Mouse (Mus musculus) adrenal gland, adult 8-10 months (tissue): Measurements from ENCODE around the gene Kctd8. TPM values are rescaled to one million over a fixed set of nuclear protein-coding genes. Genes with fewer than 3 reads are reported as not detected.
A peak's percentile ranks its signal among the peaks of the same experiment; 100 is the strongest.
"Not testable (repeated sequence)": the region's sequence is repeated elsewhere in the genome, so short reads cannot be mapped to it uniquely, and the experiment has no call there.

Source experiments
- DNase-seq: peaks from one replicate; pipeline ENCODE4 v3.0.0; 2022
- total RNA-seq, 4 experiments: library from RNA; stranded (reverse); gene quantifications; 2 replicates each; pipeline ENCODE4 v1.2.4; 2022

Gene Kctd8
- under 1 TPM; 0.43 to 0.92 (median 0.69) TPM for total RNA-seq

DNA sequence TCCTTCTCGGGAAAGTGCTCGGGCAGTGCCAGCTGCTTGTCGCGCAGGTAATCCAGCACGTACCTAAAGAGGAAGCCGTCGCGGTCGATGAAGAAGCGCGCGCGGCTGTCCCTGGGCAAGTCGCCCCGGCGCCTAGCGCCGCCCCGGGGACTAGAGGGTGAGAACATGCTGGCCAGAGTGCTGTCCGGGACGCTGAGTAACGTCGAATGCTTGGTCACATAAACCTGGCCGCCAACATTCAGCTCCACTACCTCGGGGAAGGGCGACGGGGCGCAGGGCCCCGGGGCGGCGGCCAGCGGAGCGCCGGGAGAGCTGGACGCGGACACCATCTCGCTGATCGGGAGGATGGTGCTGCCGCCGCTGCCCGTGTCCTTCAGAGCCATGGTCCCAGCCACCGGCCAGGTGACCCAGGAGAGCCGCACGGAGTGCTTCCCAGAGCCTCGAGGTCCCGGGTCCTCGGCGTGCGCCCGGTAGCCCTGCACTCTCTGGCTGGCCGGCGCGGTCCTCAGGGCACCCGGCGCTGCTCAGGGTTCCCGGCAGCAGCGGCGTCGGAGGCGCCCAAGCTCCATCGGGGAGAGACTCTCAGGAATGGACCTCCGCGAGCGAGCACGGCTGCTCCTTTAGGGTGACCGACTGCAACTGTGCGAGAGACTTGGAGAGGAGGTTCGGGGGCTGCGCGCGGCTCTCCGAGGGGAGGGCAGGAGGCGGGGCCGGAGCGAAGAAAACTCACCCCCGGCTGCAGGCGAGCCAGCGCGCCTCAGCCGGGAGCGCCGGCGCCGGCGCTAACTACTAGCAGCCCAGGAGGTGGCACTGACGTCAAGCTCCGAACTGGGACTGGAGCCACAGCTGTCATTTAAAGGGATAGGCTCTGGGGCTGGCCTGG, at the start of gene Kctd8:
Gene Kctd8, minus strand, starts transcription at position 761 of the 883 bp plus-strand sequence.
- DNase-seq, result peak; percentile 30

DNA sequence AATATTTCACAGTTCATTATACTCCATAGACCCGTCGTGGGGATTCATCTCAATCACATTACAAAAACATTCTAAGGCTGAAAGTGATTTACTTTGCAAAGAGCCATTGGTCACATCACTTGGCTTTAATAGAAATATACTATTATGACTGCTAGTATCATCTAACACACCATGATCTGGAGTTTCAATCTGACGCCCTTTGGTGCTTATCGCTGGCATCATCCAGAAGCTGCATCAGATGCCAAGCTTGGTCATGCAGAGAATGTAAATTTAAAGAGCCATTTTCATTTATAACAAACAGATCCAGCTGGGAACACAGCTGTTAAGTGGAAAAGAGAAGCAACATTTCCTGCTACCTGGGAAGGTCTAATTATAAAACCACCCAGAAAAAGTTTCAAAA, 37.6 kb upstream of the Kctd8 start:
- no peak for DNase-seq

DNA sequence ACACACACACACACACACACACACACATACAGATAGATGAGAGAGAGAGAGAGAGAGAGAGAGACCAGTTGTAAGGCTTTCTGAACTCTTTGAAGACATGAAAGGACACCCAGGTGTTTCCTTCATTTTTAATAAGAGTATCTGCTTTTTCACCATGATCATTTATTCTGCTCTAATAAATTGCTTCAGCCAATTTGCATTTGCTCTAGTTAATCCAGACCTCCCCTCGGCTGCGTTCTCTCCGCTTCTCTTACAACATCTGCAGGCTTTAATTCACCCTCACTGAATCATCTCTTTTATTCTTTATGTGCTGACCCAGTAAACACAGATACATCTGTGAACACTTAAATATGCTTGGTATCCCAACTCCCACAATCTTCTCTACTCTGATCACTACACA, 9.1 kb upstream of the Kctd8 start:
- no peak for DNase-seq

DNA sequence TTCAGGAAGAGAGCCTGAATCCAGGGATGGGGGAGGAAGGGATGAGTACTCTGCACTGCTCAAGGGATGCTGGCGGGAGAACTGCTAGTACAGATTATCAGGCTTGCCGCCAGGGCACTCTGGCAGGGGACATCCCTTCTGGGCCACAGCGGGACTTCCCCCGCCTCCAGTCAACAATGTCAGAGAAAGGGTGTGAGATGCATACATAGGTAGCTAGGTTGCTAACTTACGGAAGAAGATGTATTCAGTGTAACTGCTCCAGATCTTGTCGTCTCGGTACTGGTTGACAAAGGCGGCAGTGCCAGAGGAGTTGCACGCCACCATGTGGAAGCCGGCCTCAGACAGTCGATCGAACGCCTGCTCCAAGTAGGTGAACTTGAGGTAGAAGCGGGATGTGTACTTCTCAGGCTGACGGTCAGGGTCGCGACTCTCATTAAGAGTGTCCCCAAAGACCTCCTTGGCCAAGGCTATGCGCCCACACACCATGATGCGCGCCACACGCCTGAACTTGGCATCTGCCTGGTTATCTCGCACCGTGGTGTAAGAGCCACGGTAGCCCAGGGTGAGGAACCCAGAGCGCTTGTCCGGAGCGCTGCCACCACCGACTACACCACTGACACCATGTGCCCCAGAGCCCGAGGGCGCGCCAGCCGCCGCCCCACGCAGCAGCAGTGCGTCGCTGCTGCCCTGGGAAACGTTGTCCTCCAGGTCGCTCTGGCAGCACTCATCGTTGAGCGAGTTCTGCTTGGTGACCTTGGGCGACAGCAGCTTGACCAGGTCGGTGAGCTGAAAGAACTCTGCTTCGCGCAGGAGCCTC, 1.2 kb downstream of the Kctd8 start:
- peak; percentile 8 for DNase-seq

DNA sequence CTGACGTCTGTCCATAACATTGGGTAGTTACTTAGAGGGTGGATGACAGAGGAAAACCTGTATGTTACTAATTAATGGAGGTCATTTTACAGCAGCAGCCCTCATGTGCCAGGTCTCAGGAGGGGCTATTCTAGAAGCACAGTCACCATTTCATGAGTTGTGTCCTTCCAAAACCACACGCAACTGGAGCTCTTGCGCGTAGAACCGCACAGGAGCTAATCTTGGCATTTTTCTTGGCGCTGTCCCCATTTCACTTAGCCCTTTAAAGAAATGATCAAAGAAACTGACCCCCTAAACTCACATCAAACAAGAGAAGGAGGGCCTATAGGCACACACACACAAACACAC, 1.9 kb downstream of the Kctd8 start:
- DNase-seq, result no peak

DNA sequence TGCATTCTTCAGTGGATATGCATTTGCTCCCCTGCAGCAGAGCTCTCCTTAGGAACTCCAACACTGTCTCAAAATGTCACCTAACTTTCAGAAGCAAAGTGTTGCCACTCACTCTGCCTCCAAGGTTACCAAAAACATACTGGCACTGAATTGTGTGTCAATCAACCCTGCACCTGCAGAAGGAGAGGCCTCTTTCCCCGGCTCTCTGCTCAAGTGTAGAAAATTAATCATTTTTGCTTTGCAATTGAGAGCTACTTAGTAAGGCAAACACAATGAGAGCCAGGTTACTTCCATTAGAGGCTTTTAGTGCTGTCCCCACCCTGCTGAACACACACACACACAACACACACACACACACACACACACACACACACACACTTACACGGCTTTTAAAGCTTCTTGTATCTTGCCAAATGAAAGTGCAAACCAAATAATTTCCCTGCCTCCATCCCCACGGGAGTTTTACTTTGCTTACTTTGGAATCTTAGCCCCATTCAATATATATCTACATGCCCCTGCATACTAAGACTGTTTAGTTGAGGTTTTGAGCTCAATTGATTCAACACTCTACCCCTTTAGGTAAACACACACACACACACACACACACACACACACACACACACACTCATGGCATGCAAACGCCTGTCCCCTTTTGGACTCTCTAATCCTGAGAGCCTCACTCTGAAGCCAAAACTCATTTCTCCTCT, 2.4 kb downstream of the Kctd8 start:
- no peak for DNase-seq

DNA sequence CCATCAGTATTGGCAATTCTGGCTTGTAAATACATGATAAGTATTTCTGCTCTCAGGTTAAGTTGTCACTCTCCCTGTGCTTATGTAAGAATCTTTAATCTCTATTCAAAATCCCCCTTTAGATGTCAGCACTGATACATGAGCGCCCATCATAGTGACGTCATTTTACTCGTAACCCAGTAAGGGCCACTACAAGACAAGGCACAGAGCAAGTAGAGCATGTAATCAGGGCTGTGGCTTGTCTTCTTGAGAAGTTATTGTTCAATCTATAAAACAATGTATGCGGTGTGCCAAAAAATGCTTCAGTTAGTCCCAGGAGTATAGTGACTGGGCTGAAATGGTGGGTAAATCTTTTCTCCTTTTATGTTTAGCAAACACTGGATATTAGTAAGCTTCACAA, 13.9 kb downstream of the Kctd8 start:
- no peak for DNase-seq

DNA sequence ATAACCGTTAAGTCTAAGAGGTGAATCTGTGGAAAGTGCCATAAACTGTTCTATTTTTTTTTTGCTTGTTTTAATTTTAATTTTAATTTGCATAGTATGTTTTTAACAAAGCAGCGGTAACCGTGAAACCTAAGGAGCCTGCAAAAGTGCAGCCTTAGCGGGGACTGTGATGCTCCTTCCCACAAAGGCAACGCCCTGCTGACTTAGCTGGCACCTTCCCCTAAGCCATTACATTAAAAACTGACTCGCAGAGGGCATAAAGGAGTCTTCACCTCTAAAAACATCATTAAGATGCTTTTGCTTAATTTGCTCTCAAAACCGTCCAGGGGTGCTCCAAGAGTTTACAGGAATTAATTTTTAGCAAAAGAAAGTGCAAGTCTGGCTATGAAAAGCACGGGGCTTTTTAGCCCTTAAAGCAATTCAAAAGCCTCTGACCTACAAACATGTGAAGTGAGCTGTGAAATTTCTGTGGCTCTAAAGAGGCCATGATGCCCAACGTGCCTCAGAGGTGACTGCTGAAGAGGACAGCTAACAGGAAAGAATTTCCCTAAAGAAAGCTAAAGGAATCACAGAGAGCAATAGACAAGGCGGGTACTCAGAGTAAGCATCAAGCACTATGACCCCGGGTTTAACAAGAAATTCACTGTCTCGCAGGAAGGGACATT, 16.8 kb downstream of the Kctd8 start:
- no peak for DNase-seq

DNA sequence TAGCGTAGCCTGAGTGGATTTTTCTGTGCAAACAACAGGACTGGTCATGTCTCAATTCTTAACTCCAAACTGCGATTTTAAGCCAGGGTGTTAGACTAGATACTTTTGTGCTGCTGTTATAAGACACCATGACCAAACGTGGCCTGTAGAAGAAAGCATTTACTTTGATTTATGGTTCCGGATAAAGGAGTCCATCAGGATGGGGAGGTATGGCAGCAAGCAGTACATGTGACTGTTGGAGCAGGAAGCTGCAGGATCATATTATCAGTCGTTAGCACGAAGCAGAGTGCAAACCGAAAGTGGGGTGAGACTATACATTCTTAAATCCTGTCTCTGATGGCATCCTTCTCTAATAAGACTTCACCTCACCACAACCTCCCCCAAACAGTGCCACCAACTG, 28.9 kb downstream of the Kctd8 start:
- no peak for DNase-seq

DNA sequence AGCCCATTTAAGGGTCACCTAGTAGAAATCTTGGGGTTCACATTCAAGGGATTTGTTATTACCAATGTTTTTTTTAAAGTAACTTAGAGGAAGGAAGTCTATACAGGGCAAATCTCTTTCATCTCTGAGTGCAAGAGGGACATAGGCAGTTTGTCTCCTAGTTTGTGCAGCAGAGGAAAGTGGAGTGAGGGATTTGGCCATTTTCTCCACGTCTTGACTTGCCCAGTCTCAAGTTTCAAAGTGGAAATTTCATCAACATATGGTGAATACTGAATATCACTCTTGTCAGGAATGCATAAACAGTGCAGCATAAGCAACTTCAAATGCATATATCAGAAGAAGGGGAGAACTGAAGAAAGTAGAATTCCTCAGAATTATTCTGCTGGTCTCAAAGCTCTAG, 39.8 kb downstream of the Kctd8 start:
- no peak for DNase-seq

DNA sequence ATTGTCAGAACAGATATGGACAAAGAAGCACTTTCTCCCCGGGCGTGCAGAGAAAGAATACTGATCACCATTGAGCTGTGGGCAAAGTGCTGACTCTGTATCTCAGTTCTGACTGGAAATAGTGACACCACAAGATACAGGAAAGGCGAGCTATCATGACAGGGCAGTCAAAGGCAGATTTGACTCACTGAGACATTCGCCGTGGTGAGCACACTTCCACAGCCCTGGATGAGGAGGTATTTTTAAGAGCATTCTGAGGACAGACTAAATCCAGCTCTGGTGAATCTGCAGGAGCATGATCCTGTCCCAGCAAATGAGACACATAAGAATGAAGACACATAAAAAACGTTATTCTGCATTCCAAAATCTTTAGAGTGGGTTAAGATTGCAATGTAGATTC, 49.1 kb downstream of the Kctd8 start:
- DNase-seq, result no peak

DNA sequence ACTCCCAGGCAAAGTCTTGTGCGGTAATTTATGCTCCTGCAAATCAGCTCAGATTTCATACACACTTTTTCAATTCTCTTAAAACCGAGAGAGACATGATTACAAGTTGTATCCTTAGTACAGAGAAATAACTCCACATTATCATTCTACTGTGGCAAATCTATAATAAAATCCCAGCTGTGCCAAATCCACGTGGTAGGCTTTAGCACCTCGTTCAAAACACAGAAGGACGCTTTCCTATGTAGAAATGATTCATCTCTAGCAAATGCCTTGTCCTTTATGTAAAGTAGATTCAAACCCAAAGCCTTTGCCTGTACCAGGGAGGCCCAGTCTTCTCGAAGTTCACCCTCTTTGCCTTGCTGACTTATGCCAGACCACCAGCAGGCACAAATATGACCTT, 57.1 kb downstream of the Kctd8 start:
- DNase-seq, result no peak

DNA sequence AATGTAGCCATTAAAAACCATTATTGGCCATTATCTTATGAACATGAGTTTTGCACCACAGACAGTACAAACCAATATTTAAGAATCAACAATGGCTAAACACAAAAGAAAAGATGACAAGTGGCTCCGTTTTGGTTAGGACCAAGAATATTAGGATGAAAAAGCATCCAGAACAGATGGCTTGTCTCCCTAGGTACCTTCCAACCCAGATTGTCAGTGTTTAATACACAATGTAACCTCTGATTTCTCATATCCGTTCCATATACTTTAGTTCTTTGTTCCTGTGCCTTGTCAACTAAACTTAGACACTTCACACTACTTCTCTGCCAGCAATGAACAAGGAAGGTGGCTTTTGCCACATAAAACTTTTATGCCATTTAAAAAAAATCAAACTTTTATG, 89.1 kb downstream of the Kctd8 start:
- no peak for DNase-seq

DNA sequence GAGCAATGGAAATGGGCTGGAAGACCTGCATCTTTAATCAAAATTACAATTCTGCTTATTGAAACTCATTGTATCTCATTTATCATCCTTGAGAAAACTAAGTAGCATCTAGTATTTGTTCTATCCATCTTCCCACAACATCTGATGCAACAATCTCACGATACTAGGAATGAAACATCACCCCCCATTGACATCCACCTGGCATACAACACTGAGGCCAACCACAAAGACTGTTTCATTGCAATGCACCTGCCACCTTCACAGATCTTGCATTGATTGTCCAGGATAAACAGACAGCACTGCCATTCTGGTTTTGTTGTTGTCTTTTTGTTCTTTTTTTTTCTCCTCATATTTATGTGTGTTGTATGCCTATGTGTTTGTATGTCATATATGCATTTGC, 99.5 kb downstream of the Kctd8 start:
- no peak for DNase-seq

DNA sequence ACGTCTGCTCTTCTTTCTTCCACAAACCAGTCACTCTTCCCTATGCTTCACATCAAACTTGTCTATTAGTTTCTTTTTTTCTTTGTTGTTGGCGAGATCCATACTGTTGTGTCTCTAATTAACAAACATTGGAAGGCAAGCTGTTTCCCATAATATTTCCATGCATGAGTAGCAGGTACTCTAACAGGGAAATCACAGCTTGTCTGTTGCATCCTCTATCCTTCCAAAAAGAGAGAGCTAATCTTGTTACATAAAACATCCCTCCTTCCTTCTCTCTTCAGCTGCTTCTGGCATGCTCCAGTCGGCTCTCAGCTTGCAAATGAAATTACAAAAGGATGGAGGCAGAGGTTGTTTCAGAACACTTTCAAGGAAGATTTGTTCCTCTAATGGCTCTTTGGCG, 107.9 kb downstream of the Kctd8 start:
- no peak for DNase-seq

DNA sequence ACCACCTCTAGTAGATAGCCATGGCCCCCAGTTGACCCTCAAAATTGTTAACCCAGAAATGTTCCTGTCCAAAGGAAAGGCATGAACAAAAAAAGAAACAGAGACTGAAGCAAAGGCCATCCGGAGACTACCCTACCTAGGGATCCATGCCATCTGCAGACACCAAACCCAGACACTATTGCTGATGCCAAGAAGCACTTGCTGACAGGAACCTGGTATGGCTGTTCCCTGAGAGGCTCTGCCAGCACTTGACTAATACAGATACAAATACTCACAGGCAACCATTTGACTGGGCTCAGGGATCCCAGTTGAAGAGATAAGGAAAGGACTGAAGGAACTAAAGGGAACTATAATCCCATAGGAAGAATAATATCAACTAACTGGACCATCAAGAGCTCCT, 109.8 kb downstream of the Kctd8 start:
- DNase-seq, result not testable (repeated sequence)

DNA sequence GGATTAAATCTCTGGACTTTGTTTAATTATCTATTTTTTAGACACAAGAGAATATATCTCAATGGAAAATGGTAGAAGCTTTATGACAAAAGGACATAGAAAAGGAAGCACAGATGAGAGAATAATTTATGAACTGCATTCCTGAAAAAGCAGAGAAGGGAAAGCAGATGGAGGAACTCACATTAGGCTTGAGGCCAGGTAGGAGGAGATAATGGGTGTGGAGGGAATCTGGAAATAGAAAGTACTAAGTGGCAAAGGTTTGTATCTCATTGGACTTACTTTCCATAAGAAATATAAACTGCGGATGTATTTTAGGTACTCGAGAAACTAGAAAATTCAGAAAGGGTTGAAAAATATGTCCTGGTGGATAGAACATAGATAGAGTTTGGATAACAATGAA, 114.3 kb downstream of the Kctd8 start:
- no peak for DNase-seq

DNA sequence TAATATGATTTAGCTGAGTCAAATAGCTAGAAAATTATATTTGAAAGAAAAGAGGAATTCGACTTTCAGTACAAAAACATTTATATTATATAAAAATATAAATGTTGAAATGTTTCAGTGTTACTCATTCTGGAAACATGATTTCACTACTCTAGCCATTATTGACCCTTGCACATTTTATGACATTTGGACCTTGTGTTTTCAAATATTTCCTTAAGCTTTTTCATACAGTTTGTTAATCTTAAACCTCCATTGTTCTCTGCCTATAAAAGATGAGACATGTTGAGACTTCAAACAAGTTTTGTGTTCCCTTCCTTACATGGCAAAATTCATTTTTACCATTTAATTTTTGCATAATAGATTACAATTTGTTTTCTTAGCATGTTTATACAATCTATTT, 118.9 kb downstream of the Kctd8 start:
- DNase-seq, result no peak

DNA sequence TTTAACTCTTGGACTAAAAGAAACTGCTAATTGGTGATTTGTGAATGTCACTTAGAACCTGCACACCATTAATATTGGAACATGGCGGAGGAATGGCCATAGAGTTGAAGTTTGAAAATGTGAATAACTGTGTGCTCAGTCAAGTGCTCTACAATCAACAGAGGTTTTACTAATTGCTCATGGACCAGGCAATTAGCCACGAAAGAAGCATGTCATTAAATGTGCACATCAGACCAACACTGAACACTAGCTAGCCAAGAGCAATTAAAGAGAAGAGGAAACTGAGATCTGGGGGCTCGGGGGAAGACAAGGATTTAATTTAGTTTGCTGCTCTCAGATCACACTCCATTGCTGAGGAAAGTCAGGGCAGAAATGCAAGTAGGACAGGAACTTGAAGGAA, 126.3 kb downstream of the Kctd8 start:
- no peak for DNase-seq

DNA sequence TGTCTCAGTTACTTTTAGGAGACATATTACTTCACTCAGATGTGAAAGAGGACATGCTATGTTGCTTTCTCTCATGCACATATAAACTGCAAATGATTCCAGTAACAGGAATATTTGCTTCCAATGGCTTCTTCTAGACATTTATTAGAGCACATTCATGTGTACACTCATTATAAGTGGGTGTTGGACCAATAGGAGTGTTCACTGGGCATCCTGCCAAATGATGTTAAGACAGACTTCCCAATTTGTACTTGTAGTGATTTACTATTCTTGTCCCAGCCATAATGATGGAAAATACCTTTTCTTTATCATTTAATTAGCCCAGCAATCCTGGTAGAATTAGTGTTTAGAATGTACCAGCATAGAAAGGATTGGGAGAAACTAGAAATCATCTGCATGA, 132.1 kb downstream of the Kctd8 start:
- DNase-seq, result no peak

DNA sequence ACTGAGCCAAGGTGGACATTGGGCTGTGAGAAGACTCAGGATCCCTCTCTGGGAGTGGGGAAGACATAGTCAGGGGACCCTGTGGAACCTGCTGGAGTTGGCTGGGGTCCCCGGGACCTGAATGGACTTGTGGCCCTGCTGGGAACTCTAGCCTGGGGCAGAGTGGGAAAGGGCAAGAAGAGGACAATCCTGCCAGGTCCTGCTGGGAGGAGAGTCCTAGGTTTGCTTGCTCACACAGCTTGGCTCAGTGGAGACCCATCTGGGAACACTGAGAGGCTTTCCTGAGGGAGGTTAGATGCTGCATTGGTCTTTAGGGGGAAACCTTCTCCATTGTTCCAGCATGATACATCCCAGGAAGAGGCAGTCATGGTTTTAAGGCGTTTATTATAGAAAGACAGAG, 133.8 kb downstream of the Kctd8 start:
- DNase-seq, result no peak

DNA sequence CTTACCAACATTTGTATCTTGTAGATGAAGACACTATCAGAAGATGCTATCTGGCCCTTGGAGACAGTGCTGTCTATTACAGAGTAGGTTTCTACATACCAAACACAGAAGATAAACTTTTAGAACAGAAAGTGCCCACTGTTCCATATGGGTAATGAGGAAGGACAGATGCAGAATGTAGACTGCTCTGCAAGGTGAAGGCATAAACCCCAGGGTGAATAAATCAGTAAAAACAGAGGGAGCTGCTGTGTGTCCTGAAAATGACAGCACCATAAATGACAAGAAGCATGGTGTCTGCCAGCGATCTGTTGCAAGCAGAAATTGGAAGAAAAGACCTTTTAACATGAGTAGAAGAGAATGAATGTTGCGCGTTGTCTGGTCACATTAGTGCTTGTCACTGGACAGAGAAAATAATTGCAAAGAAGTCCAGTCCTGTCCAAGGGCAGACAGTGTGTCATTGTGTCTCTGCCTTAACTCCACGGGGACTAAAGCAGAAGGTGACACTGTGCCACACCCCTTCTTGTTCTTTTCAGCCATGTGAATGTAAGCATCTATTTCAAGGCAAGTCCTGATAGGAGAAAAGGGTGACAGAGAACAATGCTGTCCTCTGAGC, 181.5 kb downstream of the Kctd8 start:
- no peak for DNase-seq
